Mouse (Mus musculus): Measurements from ENCODE around the gene Ocel1.
A peak's percentile ranks its signal among the peaks of the same experiment; 100 is the strongest.
"Not testable (repeated sequence)": the region's sequence is repeated elsewhere in the genome, so short reads cannot be mapped to it uniquely, and the experiment has no call there.

The Ocel1 gene

GRCm38 (mm10) chr8:71371236-71371848 is at the start of gene Ocel1:
Gene Ocel1 (plus strand): TSS chr8:71371298.
- peak; percentile 78 for ATAC-seq (ENCODE audit: insufficient number of reproducible peaks, low FRiP score, low TSS enrichment)

- no peak for ATAC-seq (ENCODE audit: insufficient number of reproducible peaks, low FRiP score, low TSS enrichment)
Measured at GRCm38 (mm10) chr8:71322939-71323338, 48.2 kb upstream of the Ocel1 start.

- no peak for ATAC-seq (ENCODE audit: insufficient number of reproducible peaks, low FRiP score, low TSS enrichment)
Measured at GRCm38 (mm10) chr8:71324848-71325247, 46.2 kb upstream of the Ocel1 start.

GRCm38 (mm10) chr8:71337834-71338233 is 33.3 kb upstream of the Ocel1 start:
- ATAC-seq (ENCODE audit: insufficient number of reproducible peaks, low FRiP score, low TSS enrichment), result not testable (repeated sequence)

- no peak for ATAC-seq (ENCODE audit: insufficient number of reproducible peaks, low FRiP score, low TSS enrichment)
Measured at GRCm38 (mm10) chr8:71340625-71341024, 30.5 kb upstream of the Ocel1 start.

DNA sequence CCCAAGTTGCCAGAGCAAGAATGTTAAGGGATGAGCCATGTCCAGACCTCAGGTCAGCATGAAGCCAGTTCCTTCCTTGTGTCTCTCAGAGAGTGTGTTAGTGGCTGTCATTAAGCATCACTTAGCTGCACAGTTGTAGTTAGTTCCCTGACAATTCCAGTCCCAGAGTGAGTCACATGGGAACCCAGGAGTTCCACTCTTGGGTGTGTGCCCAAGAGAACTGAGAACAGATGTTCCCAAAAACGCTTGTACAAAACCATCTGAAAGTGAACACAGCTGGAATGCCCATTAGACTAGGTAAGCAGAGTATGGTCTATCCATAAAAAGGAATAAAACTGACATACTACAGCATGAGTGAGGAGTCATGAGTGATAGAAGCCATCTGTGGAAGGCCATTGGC is 24.5 kb upstream of the Ocel1 start:
- no peak for ATAC-seq (ENCODE audit: insufficient number of reproducible peaks, low FRiP score, low TSS enrichment)

DNA sequence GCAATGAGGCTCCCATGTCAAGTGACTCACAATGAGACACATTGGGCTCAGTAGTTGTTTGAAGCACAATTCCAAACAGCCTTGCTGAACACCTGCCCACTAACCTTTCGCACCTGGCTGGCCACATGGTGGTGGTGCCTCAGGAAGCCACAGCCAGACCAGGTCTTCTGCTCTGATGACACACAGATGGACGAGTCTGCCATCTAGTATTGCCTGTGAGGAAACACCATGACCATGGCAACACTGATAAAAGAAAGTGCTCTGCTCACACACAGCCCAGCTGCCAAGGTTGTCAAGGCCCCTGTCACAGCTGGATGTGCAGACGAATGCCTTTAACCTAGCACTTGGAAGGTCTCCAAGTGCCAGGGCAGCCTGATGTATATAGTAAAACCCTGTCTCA is 20.0 kb upstream of the Ocel1 start:
- no peak for ATAC-seq (ENCODE audit: insufficient number of reproducible peaks, low FRiP score, low TSS enrichment)

- ATAC-seq (ENCODE audit: insufficient number of reproducible peaks, low FRiP score, low TSS enrichment), result no peak
Measured at GRCm38 (mm10) chr8:71351520-71351919, 19.6 kb upstream of the Ocel1 start.

- ATAC-seq (ENCODE audit: insufficient number of reproducible peaks, low FRiP score, low TSS enrichment), result no peak
Measured at GRCm38 (mm10) chr8:71358026-71358425, 13.1 kb upstream of the Ocel1 start.

DNA sequence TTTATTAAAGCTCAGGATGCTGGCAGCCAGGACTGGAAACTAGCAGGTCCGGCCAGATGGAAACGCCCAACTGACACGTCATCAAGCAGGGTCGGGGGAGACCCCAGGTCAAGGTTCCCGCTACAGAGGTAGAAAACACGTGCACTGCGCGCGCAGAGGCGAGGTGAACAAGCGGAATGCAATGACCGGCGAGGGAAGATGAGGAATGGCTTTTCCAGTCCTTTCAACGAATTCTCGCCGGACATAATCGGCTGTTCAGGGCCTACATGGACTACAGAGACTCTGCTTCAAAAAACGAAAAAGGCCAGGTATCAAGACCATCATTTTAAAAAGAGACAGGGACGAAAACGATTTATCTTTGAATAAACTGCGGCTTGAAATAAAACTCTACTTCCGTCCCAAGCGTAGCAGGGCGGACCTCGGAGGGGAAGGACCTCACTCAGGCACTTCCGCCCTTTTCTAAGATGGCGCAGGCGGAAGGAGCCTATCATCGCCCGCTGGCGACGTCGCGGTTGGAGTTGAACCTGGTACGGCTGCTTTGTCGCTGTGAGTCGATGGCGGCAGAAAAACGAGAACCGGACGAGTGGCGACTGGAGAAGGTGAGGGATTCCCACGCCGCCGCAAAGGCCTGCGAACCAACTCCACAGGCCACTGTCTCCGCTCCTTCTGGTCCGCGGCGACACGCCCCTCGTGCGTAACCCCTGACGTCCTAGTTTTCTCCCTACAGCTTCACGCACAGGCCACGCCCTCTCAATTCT is 4.1 kb upstream of the Ocel1 start, which contains the start of gene Use1:
Gene Use1 (plus strand): TSS at position 78 of the 758 bp plus-strand sequence.
- ATAC-seq (ENCODE audit: insufficient number of reproducible peaks, low FRiP score, low TSS enrichment), result peak; percentile 69

DNA sequence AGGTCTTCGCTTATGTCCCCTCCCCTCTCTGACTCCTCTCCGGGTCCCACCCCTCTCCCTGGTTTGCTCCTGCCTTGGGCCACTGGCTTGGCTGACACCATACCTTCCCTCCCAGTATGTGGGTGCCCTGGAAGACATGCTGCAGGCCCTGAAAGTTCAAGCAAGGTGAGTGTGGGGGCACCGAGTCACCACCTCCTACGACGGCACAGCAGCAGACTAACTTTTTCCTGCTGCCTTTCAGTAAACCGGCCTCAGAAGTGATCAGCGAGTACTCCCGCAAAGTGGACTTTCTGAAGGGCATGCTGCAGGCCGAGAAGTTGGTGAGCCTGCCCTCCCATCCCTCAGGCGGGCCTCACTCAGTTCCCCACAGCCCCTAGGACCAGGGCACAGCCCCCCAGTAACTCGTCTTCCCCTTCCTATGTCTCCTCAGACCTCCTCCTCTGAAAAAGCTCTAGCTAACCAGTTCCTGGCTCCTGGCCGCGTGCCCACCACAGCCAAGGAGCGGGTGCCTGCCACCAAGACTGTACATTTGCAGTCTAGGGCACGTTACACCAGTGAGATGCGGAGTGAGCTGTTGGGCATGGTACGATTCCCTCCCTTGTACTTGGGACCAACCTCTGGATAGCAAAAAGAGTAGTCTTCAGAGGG is 3.4 kb upstream of the Ocel1 start:
- ATAC-seq (ENCODE audit: insufficient number of reproducible peaks, low FRiP score, low TSS enrichment), result no peak

DNA sequence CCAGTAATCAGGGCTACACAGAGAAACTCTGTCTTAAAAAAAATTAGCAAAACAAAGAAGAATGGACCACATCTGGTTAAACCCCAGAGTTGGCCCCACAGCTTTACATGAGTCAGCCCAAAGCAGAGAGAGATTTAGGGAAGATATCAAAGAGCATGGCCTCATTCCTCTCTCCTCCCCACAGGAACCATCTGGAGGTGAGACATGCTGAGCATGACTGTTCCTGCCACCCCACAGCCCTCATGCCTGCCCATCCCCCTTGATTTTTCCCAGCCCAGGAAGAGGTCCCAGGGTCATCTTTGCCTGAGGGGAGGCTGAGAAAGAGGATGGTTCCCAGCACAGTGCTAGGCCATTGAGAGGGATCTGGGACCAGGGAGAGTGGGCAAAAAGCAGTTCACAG is 2.7 kb upstream of the Ocel1 start:
- no peak for ATAC-seq (ENCODE audit: insufficient number of reproducible peaks, low FRiP score, low TSS enrichment)

GRCm38 (mm10) chr8:71369040-71369718 is 1.9 kb upstream of the Ocel1 start:
- no peak for ATAC-seq (ENCODE audit: insufficient number of reproducible peaks, low FRiP score, low TSS enrichment)

DNA sequence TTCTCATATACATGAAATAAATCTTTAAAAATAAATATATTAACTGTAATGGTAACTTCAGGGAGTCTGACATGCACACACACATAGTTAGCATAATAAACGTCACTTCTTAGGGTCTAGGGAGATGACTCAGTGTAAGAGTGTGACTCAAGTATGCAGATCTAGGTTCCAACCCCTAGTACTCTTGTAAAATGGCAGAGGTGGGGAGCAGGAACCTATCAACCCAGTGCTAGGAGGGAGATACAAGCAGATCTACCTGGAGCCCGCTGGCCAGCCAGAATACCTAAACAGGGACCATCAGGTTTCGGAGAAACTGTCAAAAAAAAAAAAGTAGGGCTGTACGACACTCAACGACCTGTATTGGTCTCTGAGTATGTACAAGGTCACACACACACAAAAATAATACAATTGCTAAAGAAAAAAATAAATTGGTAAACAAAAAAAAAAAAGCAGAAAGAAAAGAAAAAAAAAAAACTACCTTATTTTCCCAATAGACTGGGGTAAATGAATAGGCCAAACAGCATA is 325 bp upstream of the Ocel1 start:
- ATAC-seq (ENCODE audit: insufficient number of reproducible peaks, low FRiP score, low TSS enrichment), result no peak

DNA sequence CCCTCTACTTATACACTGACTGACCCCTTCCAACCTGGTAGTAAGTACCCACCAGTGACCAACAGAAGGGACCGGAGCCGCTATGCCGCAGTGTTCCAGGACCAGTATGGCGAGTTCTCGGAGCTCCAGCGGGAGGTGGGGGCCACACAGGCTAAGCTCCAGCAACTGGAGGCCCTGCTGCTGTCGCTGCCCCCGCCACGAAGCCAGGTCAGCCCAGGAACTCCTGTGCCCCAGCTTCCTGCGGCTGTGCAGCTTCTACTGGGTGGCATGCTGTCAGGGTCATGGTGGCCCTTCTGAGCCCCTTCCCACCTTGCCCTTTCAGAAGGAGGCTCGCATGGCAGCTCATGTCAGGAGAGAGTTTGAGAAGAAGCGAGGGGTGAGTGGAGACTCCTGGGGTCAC is 1.3 kb downstream of the Ocel1 start:
- no peak for ATAC-seq (ENCODE audit: insufficient number of reproducible peaks, low FRiP score, low TSS enrichment)

- no peak for ATAC-seq (ENCODE audit: insufficient number of reproducible peaks, low FRiP score, low TSS enrichment)
Measured at GRCm38 (mm10) chr8:71373000-71373399, 1.9 kb downstream of the Ocel1 start.

DNA sequence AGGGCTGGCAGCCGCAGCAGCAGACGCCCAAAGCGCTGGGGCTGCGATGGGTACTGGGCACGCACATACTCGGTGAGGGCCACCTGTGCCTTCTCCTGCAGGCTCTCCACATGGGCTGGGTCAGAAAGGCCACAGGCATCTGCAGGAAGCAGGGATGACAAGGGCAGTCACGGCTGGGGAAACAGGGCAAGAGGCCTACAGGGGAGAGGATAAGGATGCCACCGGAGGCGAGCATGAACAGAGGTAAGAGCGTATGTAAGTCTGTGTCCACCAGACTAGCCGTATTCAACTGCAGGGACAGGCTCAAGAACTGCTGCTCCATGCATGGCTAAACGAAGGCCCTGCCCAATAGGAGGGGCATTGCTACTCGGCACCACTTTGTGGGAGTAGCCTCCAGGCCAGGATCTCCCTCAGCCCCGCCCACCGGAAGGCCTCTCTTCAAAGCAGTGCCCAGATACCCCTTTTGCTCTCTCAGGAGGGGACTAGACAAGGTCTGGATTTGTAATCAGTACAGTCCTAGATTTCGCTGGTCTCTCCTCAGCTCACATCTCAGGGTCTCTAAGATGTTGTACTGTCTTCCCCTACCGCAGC is 3.6 kb downstream of the Ocel1 start:
- no peak for ATAC-seq (ENCODE audit: insufficient number of reproducible peaks, low FRiP score, low TSS enrichment)

DNA sequence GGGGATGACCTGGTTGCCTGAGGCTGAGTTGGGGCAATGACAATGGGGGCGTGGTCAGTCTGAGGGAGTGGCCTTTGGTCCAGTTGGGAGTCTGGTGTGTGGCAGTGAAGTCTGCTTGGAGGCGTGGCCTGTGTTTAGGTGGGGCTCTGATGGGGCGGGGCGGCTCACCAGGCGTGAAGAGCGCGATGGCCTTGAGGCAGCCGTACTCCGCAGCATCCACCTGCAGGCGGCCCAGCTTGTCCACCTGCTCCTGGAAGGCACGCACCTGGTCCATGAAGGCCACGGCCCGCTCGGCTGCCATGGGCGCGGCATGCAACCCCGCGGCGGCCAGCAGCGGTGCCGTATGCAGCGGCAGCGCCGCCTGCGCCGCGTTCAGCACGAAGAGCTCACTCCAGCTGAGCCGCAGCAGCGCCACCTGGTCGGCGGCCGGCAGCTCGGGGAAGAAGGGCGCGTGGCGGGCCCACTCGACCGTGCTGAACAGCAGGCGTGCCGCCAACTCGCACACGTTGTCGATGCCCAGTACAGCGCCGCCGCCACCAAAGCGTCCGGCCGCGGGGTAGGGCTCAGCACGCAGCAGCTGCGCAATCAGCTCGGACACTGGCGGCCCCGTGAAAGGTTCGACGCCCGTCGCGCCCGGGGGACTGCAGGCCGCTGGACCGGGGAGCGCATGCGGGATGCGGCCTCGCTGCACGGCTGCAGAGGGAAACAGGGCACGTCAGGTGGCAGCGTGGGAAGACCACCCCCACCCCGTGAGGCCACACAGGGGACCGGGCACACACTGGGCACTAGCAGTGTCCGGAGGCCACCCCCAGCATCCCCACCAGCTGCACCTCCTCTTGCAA is 4.7 kb downstream of the Ocel1 start:
- ATAC-seq (ENCODE audit: insufficient number of reproducible peaks, low FRiP score, low TSS enrichment), result peak; percentile 3; the same call in 1 of the 2 replicates

- ATAC-seq (ENCODE audit: insufficient number of reproducible peaks, low FRiP score, low TSS enrichment), result no peak
Measured at GRCm38 (mm10) chr8:71376423-71377030, 5.4 kb downstream of the Ocel1 start.

Measured in cerebellum, adult (tissue).